Mouse (Mus musculus) common myeloid progenitor, adult 5-6 weeks (primary cell): ENCODE data around the gene Smim12. TPM values are rescaled to one million over a fixed set of nuclear protein-coding genes. Genes with fewer than 3 reads are reported as not detected.

Experiments used
- ATAC-seq: replicated peaks from 2 replicates; pipeline ENCODE4 v1.8.0; 2016; ENCODE audit warnings: low read depth, mild to moderate bottlenecking, moderate TSS enrichment, inconsistent platforms; ENCODE audit not compliant: poor library complexity, severe bottlenecking
- total RNA-seq: library from RNA; stranded (forward); fragments of 200-1000, 187-1606 nt; gene quantifications from 2 replicates; pipeline ENCODE4 v1.2.3, GENCODE M21; 2017

The Smim12 gene
- total RNA-seq, result 26.5 and 39.1 TPM in 2 replicates

- ATAC-seq, result peak; percentile 98
These were observed at the start of gene Smim12 for GRCm38 (mm10) chr4:127243552-127243951. TSS of gene Smim12 (plus strand) at chr4:127243784.

DNA sequence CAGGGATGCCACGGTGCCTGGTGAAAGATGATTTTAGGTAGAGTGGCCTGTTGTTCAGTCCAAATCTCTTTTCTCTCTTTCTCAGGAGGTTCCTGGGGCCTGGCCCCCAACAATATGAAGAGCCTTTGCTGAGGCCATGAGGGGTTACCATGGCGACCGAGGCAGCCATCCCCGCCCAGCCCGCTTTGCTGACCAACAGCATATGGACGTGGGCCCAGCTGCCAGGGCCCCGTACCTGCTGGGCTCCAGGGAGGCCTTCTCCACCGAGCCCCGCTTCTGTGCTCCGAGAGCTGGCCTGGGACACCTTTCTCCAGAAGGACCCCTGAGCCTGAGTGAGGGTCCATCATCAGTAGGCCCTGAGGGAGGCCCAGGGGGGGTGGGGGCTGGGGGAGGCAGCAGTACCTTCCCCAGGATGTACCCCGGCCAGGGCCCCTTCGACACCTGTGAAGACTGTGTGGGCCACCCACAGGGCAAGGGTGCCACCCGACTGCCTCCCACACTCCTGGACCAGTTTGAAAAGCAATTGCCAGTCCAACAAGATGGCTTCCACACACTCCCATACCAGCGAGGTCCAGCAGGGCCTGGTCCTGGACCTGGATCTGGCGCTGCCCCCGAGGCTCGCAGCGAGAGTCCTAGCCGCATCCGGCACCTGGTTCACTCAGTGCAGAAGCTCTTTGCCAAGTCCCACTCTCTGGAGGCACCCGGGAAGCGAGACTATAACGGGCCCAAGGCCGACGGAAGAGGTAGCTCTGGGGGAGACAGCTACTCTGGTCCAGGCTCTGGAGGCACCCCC is 48.9 kb upstream of the Smim12 start:
- ATAC-seq, result no peak

DNA sequence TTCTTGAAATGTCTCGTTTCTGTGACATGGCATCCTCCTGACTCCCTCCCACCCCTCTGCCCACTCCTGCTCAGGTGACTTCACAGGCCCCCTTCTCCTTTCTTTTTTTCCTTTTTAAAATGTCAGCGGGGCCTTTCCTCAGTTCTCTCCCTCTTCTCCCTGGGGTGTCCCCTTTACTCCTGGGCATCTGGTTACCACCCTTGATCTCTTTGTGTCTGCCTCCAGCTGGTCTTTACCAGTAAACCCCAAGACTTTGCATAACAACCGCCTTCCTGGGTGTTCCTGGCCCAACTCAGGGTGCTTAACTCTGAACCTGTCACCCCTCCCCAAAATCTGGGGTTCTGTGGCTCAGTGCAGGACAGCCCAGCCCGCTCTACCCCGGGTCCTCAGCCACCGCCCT is 45.0 kb upstream of the Smim12 start:
- ATAC-seq, result no peak

GRCm38 (mm10) chr4:127199406-127199805 is 44.2 kb upstream of the Smim12 start:
- ATAC-seq, result no peak

DNA sequence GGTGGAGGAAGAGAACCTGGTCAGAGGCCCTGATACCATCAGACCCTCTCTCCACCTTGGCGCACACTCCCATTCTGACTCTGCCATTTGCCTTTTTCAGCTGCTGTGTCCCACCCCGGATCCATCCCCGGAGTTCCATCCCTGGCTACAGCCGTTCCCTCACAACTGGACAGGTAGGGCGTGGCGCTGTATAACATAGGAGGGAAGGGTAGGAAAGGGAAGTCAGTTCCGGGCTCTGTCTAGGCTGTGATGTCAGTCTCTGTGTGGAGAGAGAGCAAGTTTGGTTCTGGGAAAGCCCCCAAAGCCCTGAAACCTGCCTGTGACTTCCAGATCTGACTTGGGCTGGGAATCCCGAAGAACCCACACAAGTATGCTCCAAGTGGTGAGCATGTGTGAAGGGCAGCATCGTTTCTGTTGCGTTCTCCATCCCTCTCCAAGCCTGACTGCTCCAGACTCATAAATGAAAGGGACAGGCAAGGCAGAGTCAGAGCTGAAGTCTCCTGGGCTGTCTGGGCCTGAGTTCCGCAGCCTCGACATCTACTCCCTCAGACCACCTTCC is 43.3 kb upstream of the Smim12 start:
- no peak for ATAC-seq

GRCm38 (mm10) chr4:127200769-127201617 is 42.6 kb upstream of the Smim12 start:
- ATAC-seq, result no peak

GRCm38 (mm10) chr4:127203081-127203480 is 40.5 kb upstream of the Smim12 start:
- no peak for ATAC-seq

DNA sequence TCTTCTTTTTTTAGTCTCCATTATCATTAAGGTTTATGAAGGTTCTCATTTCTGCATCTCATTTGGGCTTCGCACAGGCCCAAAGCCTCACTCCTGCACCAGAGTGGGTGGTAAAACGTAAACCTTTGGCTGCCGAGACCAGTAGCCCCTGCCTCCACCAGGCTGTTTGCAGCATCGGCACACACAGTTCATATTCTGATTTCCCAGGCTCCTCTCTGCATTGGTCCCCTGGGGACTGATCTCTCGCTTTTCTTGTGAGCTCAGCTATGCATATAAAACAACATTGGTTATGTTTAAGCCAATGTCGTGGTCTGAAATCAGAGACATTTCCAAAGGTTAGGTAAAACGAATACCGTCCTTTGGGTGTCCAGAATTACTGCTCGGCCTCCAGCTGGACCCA is 32.3 kb upstream of the Smim12 start:
- ATAC-seq, result no peak

- ATAC-seq, result no peak
These were observed 29.1 kb upstream of the Smim12 start for GRCm38 (mm10) chr4:127214510-127214909.

DNA sequence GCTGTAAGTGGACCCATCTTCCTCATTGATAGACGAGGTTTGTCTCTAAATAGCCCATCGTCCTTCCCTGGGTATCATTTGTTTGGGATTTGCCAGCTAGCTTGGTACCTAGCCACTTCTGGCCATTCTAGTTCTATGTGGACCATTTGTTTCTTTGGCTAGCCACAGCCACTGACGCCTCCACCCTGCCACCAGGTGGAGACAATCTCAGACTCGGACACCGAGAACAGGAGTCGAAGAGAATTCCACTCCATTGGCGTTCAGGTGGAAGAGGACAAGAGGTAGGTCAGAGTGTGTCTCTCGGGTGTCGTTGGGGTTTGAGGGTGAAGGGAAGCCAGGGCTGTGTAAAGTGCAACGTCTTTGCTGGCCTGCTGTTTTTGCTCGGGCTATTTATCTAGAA is 28.5 kb upstream of the Smim12 start:
- no peak for ATAC-seq

DNA sequence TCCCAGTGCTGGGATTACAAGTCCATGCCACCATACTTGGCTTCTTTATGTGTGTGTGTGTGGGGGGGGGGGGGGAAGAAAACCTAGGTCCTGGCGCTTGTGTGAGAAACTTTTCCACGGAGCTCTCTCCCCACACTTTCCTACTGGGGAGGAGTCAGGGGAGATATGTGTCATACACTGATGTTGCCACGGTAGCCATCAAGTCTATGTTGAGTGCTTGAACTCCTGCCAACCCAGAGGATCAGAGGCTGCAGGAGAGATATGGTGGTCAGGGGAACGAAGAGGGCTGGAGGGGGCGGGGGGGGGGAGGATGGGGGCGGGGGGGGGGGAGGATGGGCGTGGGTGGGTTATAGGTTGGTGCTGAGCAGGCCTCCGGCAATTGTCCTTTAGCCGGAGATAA is 27.8 kb upstream of the Smim12 start:
- no peak for ATAC-seq

GRCm38 (mm10) chr4:127216251-127216651 is 27.3 kb upstream of the Smim12 start:
- no peak for ATAC-seq

DNA sequence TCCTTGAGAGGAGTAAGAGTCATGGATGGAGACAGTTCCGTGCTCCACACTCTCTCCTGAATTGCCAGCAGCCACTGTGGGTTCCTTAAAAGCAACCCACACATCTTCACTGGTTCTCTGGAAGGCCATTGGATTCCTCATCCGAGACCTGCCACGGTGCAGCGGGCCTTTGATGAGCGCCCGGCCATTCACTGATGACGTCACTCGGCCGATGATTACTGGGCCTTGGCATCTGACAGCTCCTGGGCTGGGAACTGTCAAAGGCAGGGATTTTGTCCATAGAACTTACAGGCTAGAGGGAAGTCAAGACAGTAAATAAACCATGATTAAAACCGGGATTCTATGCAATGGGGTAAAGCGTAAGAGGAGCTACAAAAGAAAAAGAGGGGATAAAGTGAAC is 26.5 kb upstream of the Smim12 start:
- ATAC-seq, result no peak

DNA sequence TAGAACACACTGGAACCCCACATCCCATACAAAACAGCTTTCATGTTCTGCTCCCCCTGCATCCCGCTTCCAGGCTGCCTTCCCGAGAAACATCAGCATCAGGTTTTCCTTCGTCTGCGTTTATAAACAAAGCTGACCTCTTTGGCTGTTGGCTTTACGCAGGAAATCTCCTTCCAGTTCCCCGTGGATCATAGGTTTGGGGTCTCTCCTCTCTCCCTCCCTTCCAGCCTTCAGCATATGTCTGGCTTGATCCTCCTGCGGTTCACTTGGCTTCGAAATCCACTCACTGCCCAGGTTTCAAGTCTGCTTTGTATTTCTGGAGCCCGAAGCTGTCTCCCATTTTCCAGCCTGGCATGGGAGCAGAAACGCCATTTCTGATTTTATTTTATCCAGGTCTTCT is 20.3 kb upstream of the Smim12 start:
- ATAC-seq, result no peak

DNA sequence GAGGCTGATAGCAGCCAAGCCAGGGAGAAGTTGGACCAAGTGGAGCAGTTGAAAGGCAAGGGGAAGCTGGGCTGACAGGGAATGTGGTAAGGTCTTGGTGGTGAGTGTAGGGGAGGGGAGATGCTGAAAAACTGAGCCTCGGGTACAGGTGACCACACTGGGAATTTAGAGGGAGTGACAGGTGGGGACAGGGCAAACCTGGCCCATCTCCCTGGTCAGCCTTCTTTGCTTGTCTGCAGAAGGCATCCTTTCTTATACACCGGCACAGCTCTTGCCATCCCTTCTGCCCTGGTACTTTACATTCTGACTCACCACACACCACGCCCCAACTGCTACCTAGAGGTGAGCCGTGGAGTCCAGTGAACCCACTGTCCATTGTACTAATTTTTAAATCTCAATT is 19.8 kb upstream of the Smim12 start:
- no peak for ATAC-seq

DNA sequence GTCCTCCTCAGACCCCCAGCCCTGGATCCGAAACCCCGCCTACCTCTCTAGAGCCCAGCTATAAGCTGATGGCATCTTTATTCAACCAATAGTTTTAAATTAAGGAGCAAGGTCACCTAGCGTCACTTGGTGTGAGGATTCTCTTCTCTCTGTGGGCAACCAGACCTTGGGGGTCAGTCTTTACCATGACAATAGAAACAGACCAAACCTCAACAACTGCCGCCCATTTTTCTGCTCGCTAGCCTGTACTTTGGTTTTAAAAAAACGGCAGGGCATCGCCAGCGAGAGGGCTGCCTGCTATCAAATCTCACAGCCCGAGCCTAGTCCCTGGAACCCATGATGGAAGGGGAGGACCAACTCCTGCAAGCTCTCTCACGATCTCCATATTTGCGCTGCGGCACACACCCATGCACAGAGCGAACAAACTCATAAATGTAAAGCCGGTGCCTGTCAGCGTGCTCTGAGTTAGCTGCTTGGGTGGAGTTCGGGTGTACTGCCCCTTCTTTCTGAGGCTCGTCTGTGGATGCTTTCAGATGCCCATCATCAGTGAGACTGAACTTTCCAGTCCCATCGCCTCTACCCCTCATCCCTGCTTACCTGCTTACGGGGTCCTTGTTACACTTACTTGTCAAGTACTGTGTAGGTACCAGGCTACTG is 19.0 kb upstream of the Smim12 start:
- no peak for ATAC-seq

DNA sequence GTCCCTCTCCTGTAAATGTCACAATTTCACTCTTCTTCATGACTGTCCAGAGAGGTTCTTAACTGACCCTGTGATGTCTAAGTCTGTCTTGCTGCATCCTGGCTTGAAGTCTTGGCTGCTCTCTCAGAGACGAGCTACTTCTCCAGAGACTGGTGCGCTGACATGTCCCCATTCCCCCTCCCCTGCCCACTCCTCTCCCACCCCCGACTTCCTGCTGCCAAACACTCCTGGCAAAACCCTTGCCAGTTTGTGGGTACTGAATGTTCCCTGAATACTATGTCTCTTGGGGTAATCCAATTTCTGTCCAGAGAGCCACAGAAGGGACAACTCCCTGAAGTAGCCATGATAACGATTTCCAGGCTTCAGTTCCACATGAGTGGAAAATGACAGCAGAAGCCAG is 17.5 kb upstream of the Smim12 start:
- ATAC-seq, result no peak

DNA sequence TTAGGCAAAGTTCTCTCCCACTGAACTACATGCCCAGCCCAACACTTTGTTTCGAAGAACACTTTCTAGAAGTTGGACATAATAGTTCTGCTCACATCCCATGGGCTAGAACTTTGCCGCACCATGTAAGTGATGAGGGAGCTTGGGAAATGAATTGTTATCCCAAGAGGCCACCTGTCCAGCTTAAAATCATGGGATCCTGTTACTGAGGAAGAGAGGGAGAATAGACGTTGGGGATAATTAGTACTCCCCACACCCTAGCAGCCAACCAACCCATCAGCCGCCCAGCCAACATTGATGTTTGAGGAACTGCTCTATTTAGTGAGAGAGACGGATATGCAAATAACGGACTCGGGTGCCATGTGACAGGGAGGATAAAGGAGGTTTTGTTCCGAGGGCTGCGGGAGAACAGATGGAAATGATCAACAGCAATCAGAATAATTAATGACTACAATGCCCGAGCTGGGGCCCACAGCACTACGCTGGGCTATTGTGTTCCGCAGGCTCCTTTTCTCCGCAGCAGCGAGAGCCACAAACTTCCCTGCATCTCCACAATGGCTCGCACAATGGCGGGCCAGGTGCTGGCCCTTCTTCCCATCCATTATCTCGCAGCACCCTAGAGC is 16.4 kb upstream of the Smim12 start:
- ATAC-seq, result no peak

DNA sequence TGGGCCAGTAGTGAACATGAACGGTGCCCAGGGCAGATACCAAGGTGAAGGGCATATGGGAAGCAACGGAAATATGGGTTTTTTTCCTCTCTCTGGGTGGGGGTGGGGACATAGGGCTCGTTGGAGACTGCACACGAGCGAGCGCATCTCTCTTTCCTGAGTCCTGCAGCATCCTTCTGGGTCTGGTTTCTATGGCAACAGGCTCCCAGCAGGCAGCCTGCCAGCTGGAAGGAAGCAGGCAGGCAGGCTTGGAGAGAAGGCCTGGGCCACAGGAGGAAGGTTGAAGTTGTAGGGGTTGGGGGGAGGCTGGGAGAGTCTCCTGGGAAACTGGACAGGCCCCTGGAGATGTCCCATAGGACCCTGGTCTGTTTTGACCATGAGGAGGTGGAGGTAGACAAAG is 11.6 kb upstream of the Smim12 start:
- ATAC-seq, result no peak

DNA sequence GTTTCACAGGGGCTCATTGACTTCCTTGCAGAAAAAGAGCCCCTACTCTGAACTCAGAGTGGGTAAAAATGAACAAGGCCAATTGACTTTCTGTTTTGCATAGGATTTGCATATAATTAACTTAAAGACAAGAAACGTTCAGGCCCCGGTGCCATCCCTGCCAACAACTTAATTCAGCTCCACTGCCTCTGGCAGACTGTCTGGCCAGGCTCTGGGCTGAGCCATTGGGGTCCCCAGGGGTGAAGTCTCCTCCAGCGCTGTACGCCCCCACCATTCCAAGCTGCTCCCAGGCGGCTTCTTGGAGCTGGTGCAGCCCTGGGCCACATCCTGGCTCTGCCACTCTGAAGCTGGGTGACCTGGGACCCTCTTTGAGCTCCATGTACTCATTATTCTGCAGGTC is 11.0 kb upstream of the Smim12 start:
- no peak for ATAC-seq
